Mouse (Mus musculus): ENCODE data around the gene Pvr. TPM values are rescaled to one million over a fixed set of nuclear protein-coding genes. Genes with fewer than 3 reads are reported as not detected.
"Not testable (repeated sequence)": the region's sequence is repeated elsewhere in the genome, so short reads cannot be mapped to it uniquely, and the experiment has no call there.

Gene Pvr
- total RNA-seq, 2 experiments from 2014 or later = 10.7 to 12.0 TPM

- intact Hi-C loops (cut with DNase I) = no loop called here
- DNase-seq (ENCODE audit: low spot score in 2 of 2) = no peak
Measured at GRCm38 (mm10) chr7:19935961-19936360, 15.0 kb upstream of the Pvr start.

GRCm38 (mm10) chr7:19935171-19935751 lies 14.3 kb upstream of the Pvr start:
- DNase-seq (ENCODE audit: low spot score in 2 of 2) = no peak
- intact Hi-C loops (cut with DNase I) = no loop called here

GRCm38 (mm10) chr7:19932877-19933809 lies 12.2 kb upstream of the Pvr start:
- DNase-seq (ENCODE audit: low spot score in 2 of 2) = peak; percentile 79 to 83
- intact Hi-C loops (cut with DNase I) = no loop called here

- intact Hi-C loops (cut with DNase I) = no loop called here
- DNase-seq (ENCODE audit: low spot score in 2 of 2) = no peak
Measured at GRCm38 (mm10) chr7:19932133-19932876, 11.3 kb upstream of the Pvr start.

- intact Hi-C loops (cut with DNase I); DNase-seq (ENCODE audit: low spot score in 2 of 2): not testable (repeated sequence)
Measured at GRCm38 (mm10) chr7:19930481-19930880, 9.5 kb upstream of the Pvr start.

GRCm38 (mm10) chr7:19928486-19928885 lies 7.5 kb upstream of the Pvr start:
- intact Hi-C loops (cut with DNase I) = no loop called here

GRCm38 (mm10) chr7:19926849-19927480 lies 6.0 kb upstream of the Pvr start:
- intact Hi-C loops (cut with DNase I) = no loop called here
- DNase-seq (ENCODE audit: low spot score in 2 of 2) = no peak

More at GRCm38 (mm10) chr7:19928486-19928885, 7.5 kb upstream of the Pvr start:
- no peak for DNase-seq (ENCODE audit: low spot score in 2 of 2)

- no peak for DNase-seq (ENCODE audit: low spot score in 2 of 2)
- intact Hi-C loops (cut with DNase I) = no loop called here
Measured at GRCm38 (mm10) chr7:19925376-19925775, 4.4 kb upstream of the Pvr start.

GRCm38 (mm10) chr7:19923797-19924196 lies 2.8 kb upstream of the Pvr start:
- no peak for DNase-seq (ENCODE audit: low spot score in 2 of 2)
- intact Hi-C loops (cut with DNase I) = no loop called here

GRCm38 (mm10) chr7:19923354-19923753 lies 2.4 kb upstream of the Pvr start:
- intact Hi-C loops (cut with DNase I) = no loop called here
- no peak for DNase-seq (ENCODE audit: low spot score in 2 of 2)

GRCm38 (mm10) chr7:19920166-19920505 lies 824 bp downstream of the Pvr start:
- DNase-seq (ENCODE audit: low spot score in 2 of 2) = no peak
- intact Hi-C loops (cut with DNase I) = no loop called here

GRCm38 (mm10) chr7:19914558-19914957 lies 6.4 kb downstream of the Pvr start:
- DNase-seq (ENCODE audit: low spot score in 2 of 2) = no peak
- intact Hi-C loops (cut with DNase I) = no loop called here

GRCm38 (mm10) chr7:19911695-19912524 lies 9.1 kb downstream of the Pvr start:
- intact Hi-C loops (cut with DNase I) = no loop called here
- no peak for DNase-seq (ENCODE audit: low spot score in 2 of 2)

- intact Hi-C loops (cut with DNase I) = no loop called here
- DNase-seq (ENCODE audit: low spot score in 2 of 2) = no peak
Measured at GRCm38 (mm10) chr7:19911292-19911658, 9.7 kb downstream of the Pvr start.

- intact Hi-C loops (cut with DNase I) = loop anchor here (1.0 kb wide), 1 partner anchor 46 kb away; no protein-coding TSS in a partner anchor
- DNase-seq (ENCODE audit: low spot score in 2 of 2) = peak; percentile 63 to 67
Measured at GRCm38 (mm10) chr7:19910421-19911291, 10.3 kb downstream of the Pvr start.

- intact Hi-C loops (cut with DNase I) = no loop called here
- no peak for DNase-seq (ENCODE audit: low spot score in 2 of 2)
Measured at GRCm38 (mm10) chr7:19889881-19890280, 31.1 kb downstream of the Pvr start.

- no peak for DNase-seq (ENCODE audit: low spot score in 2 of 2)
- intact Hi-C loops (cut with DNase I) = no loop called here
Measured at GRCm38 (mm10) chr7:19887849-19888248, 33.1 kb downstream of the Pvr start, which contains the start of gene Ceacam19. Ceacam19 (minus strand) TSS chr7:19887965.

GRCm38 (mm10) chr7:19880754-19881153 lies 40.2 kb downstream of the Pvr start:
- intact Hi-C loops (cut with DNase I) = no loop called here
- no peak for DNase-seq (ENCODE audit: low spot score in 2 of 2)
